Mouse (Mus musculus) myocyte (in vitro differentiated cells): ENCODE data around the gene Prr23a3. TPM values are rescaled to one million over a fixed set of nuclear protein-coding genes. Genes with fewer than 3 reads are reported as not detected.

Source experiments
- H3K27me3 ChIP-seq: one replicate; pipeline ENCODE4 v1.6.1; 2011; ENCODE audit not compliant: control insufficient read depth, insufficient read depth, insufficient read length
- H3K36me3 ChIP-seq: one replicate; pipeline ENCODE4 v1.6.1; 2011; ENCODE audit not compliant: control insufficient read depth, insufficient read depth
- H3K4me2 ChIP-seq: one replicate; pipeline ENCODE4 v1.6.1; 2011; ENCODE audit warnings: low read depth, control low read depth
- H3K4me3 ChIP-seq: one replicate; pipeline ENCODE4 v1.5.1; 2011; ENCODE audit warnings: mild to moderate bottlenecking, control low read depth, moderate library complexity
- H3K79me2 ChIP-seq: one replicate; pipeline ENCODE4 v1.6.1; 2011; ENCODE audit not compliant: control insufficient read depth, insufficient read depth
- H3ac ChIP-seq: one replicate; pipeline ENCODE4 v1.6.1; 2011; ENCODE audit not compliant: control insufficient read depth, insufficient read length
- CEBPB ChIP-seq: IDR thresholded peaks from 2 replicates; pipeline ENCODE4 v1.6.1; 2011; ENCODE audit warnings: mild to moderate bottlenecking, moderate library complexity; ENCODE audit not compliant: poor library complexity, insufficient read depth, severe bottlenecking
- E2F4 ChIP-seq: IDR thresholded peaks from one replicate; pipeline ENCODE4 v1.6.1; 2011; ENCODE audit warnings: mild to moderate bottlenecking, control low read depth, moderate library complexity; ENCODE audit not compliant: insufficient read depth
- MAX ChIP-seq: IDR thresholded peaks from one replicate; pipeline ENCODE4 v1.6.1; 2011; ENCODE audit warnings: low read depth, mild to moderate bottlenecking, control low read depth
- MYOD1 ChIP-seq, 3 experiments: IDR thresholded peaks; one replicate each; pipeline ENCODE4 v1.6.1; 2011; ENCODE audit warnings: control low read depth in 2 of 3, low read depth in 2 of 3, mild to moderate bottlenecking in 2 of 3, moderate library complexity in 1 of 3; ENCODE audit not compliant: insufficient read length in 2 of 3, control insufficient read depth in 1 of 3
- MYOG ChIP-seq, 3 experiments: IDR thresholded peaks; one replicate each; pipeline ENCODE4 v1.6.1; 2011; ENCODE audit warnings: control low read depth in 2 of 3, low read depth in 2 of 3, mild to moderate bottlenecking in 2 of 3; ENCODE audit not compliant: insufficient read length in 2 of 3, control insufficient read depth in 1 of 3, insufficient read depth in 1 of 3
- POLR2A ChIP-seq: IDR thresholded peaks from one replicate; pipeline ENCODE4 v1.6.1; 2011; ENCODE audit warnings: low read depth, mild to moderate bottlenecking, control low read depth, moderate library complexity; ENCODE audit not compliant: insufficient read length
- POLR2AphosphoS2 ChIP-seq: IDR thresholded peaks from one replicate; pipeline ENCODE4 v1.6.1; 2011; ENCODE audit warnings: low read depth, control low read depth; ENCODE audit not compliant: insufficient read length
- REST ChIP-seq: IDR thresholded peaks from one replicate; pipeline ENCODE4 v1.6.1; 2011; ENCODE audit warnings: mild to moderate bottlenecking, control low read depth, moderate library complexity; ENCODE audit not compliant: insufficient read depth, insufficient read length
- SRF ChIP-seq: IDR thresholded peaks from one replicate; pipeline ENCODE4 v1.6.1; 2011; ENCODE audit warnings: low read depth; ENCODE audit not compliant: control insufficient read depth, insufficient read length
- TCF12 ChIP-seq: IDR thresholded peaks from one replicate; pipeline ENCODE4 v1.6.1; 2011; ENCODE audit warnings: mild to moderate bottlenecking, control low read depth; ENCODE audit not compliant: poor library complexity, insufficient read depth, severe bottlenecking
- TCF3 ChIP-seq: IDR thresholded peaks from one replicate; pipeline ENCODE4 v1.6.1; 2011; ENCODE audit warnings: low read depth, control low read depth; ENCODE audit not compliant: insufficient read length
- USF1 ChIP-seq: IDR thresholded peaks from one replicate; pipeline ENCODE4 v1.6.1; 2011; ENCODE audit warnings: low read depth, mild to moderate bottlenecking, control low read depth, moderate library complexity
- polyA plus RNA-seq: library from polyadenylated mRNA; unstranded; fragments of >200 nt; fragmentation: generic; extraction: Trizol; gene quantifications from one replicate; pipeline ENCODE4 v1.2.1, GENCODE M21; 2012; ENCODE audit warnings: missing spikeins

The Prr23a3 gene
- polyA plus RNA-seq, 1 experiment, result not detected

GRCm38 (mm10) chr9:98821067-98821466 lies 43.5 kb upstream of the Prr23a3 start:
- H3K4me2 ChIP-seq, result no peak overlapping the region
- TF ChIP-seq SRF (no peak), CEBPB (no peak), TCF3 (no peak), E2F4 (no peak), POLR2AphosphoS2 (no peak), USF1 (no peak), TCF12 (no peak), MAX (no peak), POLR2A (no peak), MYOG (IDR thresholded peaks at IDR 0.05; ENCODE audit: control insufficient read depth in 1 of 3, insufficient read depth in 1 of 3, insufficient read length in 2 of 3, low read depth in 2 of 3) (no peak), MYOD1 (IDR thresholded peaks at IDR 0.05; ENCODE audit: control insufficient read depth in 1 of 3, insufficient read length in 2 of 3, low read depth in 2 of 3) (no peak), REST (no peak)
- H3K36me3 ChIP-seq, result no peaks in the 10 kb centered on the region
- no peak overlapping the region for H3K4me3 ChIP-seq
- no peaks in the 10 kb centered on the region for H3K79me2 ChIP-seq
- H3ac ChIP-seq, result no peak overlapping the region
- no peaks in the 10 kb centered on the region for H3K27me3 ChIP-seq

GRCm38 (mm10) chr9:98823805-98824204 lies 40.8 kb upstream of the Prr23a3 start:
- no peaks in the 10 kb centered on the region for H3K36me3 ChIP-seq
- H3K27me3 ChIP-seq, result no peaks in the 10 kb centered on the region
- no peak overlapping the region for H3K4me2 ChIP-seq
- H3K4me3 ChIP-seq, result no peak overlapping the region
- TF ChIP-seq POLR2AphosphoS2 (no peak), MYOD1 (IDR thresholded peaks at IDR 0.05; ENCODE audit: control insufficient read depth in 1 of 3, insufficient read length in 2 of 3, low read depth in 2 of 3) (no peak), USF1 (no peak), MYOG (IDR thresholded peaks at IDR 0.05; ENCODE audit: control insufficient read depth in 1 of 3, insufficient read depth in 1 of 3, insufficient read length in 2 of 3, low read depth in 2 of 3) (no peak), TCF12 (no peak), E2F4 (no peak), TCF3 (no peak)
- H3ac ChIP-seq, result no peak overlapping the region
- H3K79me2 ChIP-seq, result no peaks in the 10 kb centered on the region

- TF ChIP-seq MYOD1 (IDR thresholded peaks at IDR 0.05; ENCODE audit: control insufficient read depth in 1 of 3, insufficient read length in 2 of 3, low read depth in 2 of 3) (no peak), POLR2AphosphoS2 (no peak), CEBPB (no peak), USF1 (no peak), REST (no peak), MYOG (IDR thresholded peaks at IDR 0.05; ENCODE audit: control insufficient read depth in 1 of 3, insufficient read depth in 1 of 3, insufficient read length in 2 of 3, low read depth in 2 of 3) (no peak), POLR2A (no peak), E2F4 (no peak), TCF3 (no peak), SRF (no peak), TCF12 (no peak), MAX (no peak)
- no peaks in the 10 kb centered on the region for H3K27me3 ChIP-seq
- no peak overlapping the region for H3K4me2 ChIP-seq
- H3K79me2 ChIP-seq, result no peaks in the 10 kb centered on the region
- no peaks in the 10 kb centered on the region for H3K36me3 ChIP-seq
- H3K4me3 ChIP-seq, result no peak overlapping the region
- H3ac ChIP-seq, result no peak overlapping the region
Measured at GRCm38 (mm10) chr9:98829508-98829907, 35.1 kb upstream of the Prr23a3 start.

GRCm38 (mm10) chr9:98837537-98838074 lies 27.0 kb upstream of the Prr23a3 start:
- H3K79me2 ChIP-seq, result no peaks in the 10 kb centered on the region
- no peak overlapping the region for H3K4me3 ChIP-seq
- no peaks in the 10 kb centered on the region for H3K36me3 ChIP-seq
- no peak overlapping the region for H3K4me2 ChIP-seq
- H3K27me3 ChIP-seq, result no peaks in the 10 kb centered on the region
- TF ChIP-seq TCF3 (no peak), POLR2A (no peak), REST (no peak), USF1 (no peak), SRF (no peak), TCF12 (no peak), MYOD1 (IDR thresholded peaks at IDR 0.05; ENCODE audit: control insufficient read depth in 1 of 3, insufficient read length in 2 of 3, low read depth in 2 of 3) (no peak), MYOG (IDR thresholded peaks at IDR 0.05; ENCODE audit: control insufficient read depth in 1 of 3, insufficient read depth in 1 of 3, insufficient read length in 2 of 3, low read depth in 2 of 3) (no peak), CEBPB (no peak), POLR2AphosphoS2 (no peak), E2F4 (no peak), MAX (no peak)
- no peak overlapping the region for H3ac ChIP-seq
